Mouse (Mus musculus) hindbrain, embryonic 11.5 days (tissue): ENCODE results near the gene Ifit3b. TPM values are rescaled to one million over a fixed set of nuclear protein-coding genes. Genes with fewer than 3 reads are reported as not detected.
A peak's percentile ranks its signal among the peaks of the same experiment; 100 is the strongest.
"Not testable (repeated sequence)": the region's sequence is repeated elsewhere in the genome, so short reads cannot be mapped to it uniquely, and the experiment has no call there.

Experiments
- ATAC-seq: fragments of 200-750 bp; cut with Nextera tagmentation; 2 replicates; pipeline ENCODE4 v1.8.0; 2017; ENCODE audit warnings: mild to moderate bottlenecking, moderate TSS enrichment, moderate library complexity; ENCODE audit not compliant: low FRiP score
- DNase-seq: peaks from one replicate; pipeline ENCODE4 v3.0.0-alpha.2; 2015; ENCODE audit warnings: low spot score
- H3K27ac ChIP-seq: fragments of 300-500 bp; sonication (generic); 2 replicates; pipeline ENCODE4 v1.5.1; 2014; ENCODE audit warnings: mild to moderate bottlenecking, low read depth, low read length
- H3K27me3 ChIP-seq: fragments of 300-500 bp; sonication (generic); 2 replicates; pipeline ENCODE4 v1.6.1; 2014; ENCODE audit warnings: mild to moderate bottlenecking, low read length, moderate library complexity, mixed read lengths; ENCODE audit not compliant: control insufficient read depth, insufficient read depth
- H3K36me3 ChIP-seq: fragments of 300-500 bp; sonication (generic); 2 replicates; pipeline ENCODE4 v1.6.1; 2014; ENCODE audit warnings: mild to moderate bottlenecking, low read length, moderate library complexity, mixed read lengths; ENCODE audit not compliant: control insufficient read depth, insufficient read depth
- H3K4me1 ChIP-seq: fragments of 300-500 bp; sonication (generic); replicated peaks from 2 replicates; pipeline ENCODE4 v1.6.1; 2014; ENCODE audit warnings: low read length, mixed read lengths; ENCODE audit not compliant: control insufficient read depth, insufficient read depth
- H3K4me2 ChIP-seq: fragments of 300-500 bp; sonication (generic); replicated peaks from 2 replicates; pipeline ENCODE4 v1.6.1; 2014; ENCODE audit warnings: mild to moderate bottlenecking, low read depth, low read length
- H3K4me3 ChIP-seq: fragments of 300-500 bp; sonication (generic); 2 replicates; pipeline ENCODE4 v1.5.1; 2014; ENCODE audit warnings: low read depth, low read length
- H3K9ac ChIP-seq: fragments of 300-500 bp; sonication (generic); 2 replicates; pipeline ENCODE4 v1.6.1; 2014; ENCODE audit warnings: low read depth, low read length
- H3K9me3 ChIP-seq: fragments of 300-500 bp; sonication (generic); 2 replicates; pipeline ENCODE4 v1.6.1; 2016; ENCODE audit warnings: low read length; ENCODE audit not compliant: control insufficient read depth
- WGBS: fragments of 180-500 bp; shearing (Covaris S2); extraction: QIAGEN DNeasy Blood & Tissue Kit; methylation state at CpG from one replicate; pipeline ENCODE4 v1.1.7; 2014; 5-methylcytosine and 5-hydroxymethylcytosine counted together
- polyA plus RNA-seq: library from polyadenylated mRNA; unstranded; fragments of >200 nt; fragmentation: Nextera tagmentation; extraction: Ambion mirVana; gene quantifications from 2 replicates; pipeline ENCODE4 v1.2.1, GENCODE M21; 2014

Ifit3b gene
- polyA plus RNA-seq, 1 experiment from 2014 or later: not detected

GRCm38 (mm10) chr19:34627496-34627895, 19.7 kb downstream of the Ifit3b start:
- no peak overlapping the region for H3K9ac ChIP-seq
- no peak for DNase-seq
- no peaks in the 10 kb centered on the region for H3K9me3 ChIP-seq
- ATAC-seq: no peak
- no peaks in the 10 kb centered on the region for H3K4me1 ChIP-seq
- no peak overlapping the region for H3K4me3 ChIP-seq
- no peaks in the 10 kb centered on the region for H3K36me3 ChIP-seq
- 85% methylated on average over 2 of the region's 2 CpGs for WGBS
- no peak overlapping the region for H3K27ac ChIP-seq
- no peaks in the 10 kb centered on the region for H3K27me3 ChIP-seq
- no peak overlapping the region for H3K4me2 ChIP-seq

DNA sequence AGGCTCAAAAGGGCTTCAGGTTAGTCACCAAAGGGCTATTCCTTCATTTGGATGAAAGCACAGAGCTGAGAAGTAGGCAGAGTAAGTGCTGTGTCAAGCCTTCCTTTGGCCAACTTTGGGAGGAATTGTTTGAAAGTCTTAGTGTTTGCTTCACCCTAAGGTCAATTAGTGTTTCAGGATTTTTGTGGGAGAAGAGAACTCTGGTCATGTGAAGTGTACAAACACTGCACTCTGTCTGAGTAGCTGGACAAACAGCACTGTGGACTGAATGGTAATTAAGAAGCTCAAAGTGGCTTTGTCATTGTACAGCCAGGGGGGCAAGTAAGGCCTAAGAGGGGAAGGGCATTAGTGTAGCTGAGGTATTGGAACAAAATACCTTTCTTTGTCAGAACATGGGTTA, 23.7 kb downstream of the Ifit3b start:
- Histone ChIP-seq H3K4me3 (no peak overlapping the region), H3K4me1 (no peaks in the 10 kb centered on the region), H3K27ac (no peak overlapping the region), H3K9me3 (no peaks in the 10 kb centered on the region), H3K36me3 (no peaks in the 10 kb centered on the region), H3K4me2 (no peak overlapping the region), H3K27me3 (no peaks in the 10 kb centered on the region), H3K9ac (no peak overlapping the region)
- DNase-seq (no peak), ATAC-seq (no peak)

GRCm38 (mm10) chr19:34633484-34633883, 25.7 kb downstream of the Ifit3b start:
- Histone ChIP-seq H3K9ac (no peak overlapping the region), H3K4me2 (no peak overlapping the region), H3K4me3 (no peak overlapping the region), H3K9me3 (no peaks in the 10 kb centered on the region), H3K4me1 (no peaks in the 10 kb centered on the region), H3K27me3 (no peaks in the 10 kb centered on the region), H3K36me3 (no peaks in the 10 kb centered on the region), H3K27ac (no peak overlapping the region)
- ATAC-seq (no peak), DNase-seq (no peak)
- 84% methylated on average over 2 of the region's 2 CpGs for WGBS

DNA sequence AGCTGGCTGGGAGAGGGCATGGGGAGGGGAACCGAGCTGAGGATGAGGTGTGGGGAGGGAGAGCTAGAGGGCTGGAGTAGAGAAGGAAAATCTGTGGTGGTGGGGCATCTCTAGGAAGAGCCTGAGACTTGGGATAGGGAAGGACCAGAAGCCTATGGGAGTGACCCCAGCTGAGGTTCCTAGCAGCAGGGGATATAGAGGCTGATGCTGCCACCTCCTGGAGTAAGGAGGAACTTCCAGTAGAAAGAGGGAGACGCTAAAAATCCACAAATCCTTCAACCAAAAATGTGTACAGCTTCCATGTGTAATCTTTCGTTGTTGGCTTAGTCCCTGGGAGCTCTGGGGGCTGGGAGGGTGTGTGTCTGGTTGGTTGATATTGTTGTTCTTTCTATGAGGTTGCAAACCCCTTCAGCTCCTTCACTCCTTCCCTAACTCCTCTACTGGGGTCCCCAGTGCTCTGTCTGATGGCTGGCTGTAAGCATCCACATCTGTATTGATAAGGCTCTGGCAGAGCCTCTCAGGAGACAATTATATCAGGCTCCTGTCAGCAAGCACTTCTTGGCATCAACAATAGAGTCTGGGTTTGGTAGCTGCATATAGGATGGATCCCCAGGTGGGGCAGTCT, 29.3 kb downstream of the Ifit3b start:
- Histone ChIP-seq H3K4me3 (no peak overlapping the region), H3K4me1 (no peaks in the 10 kb centered on the region), H3K36me3 (no peaks in the 10 kb centered on the region), H3K9ac (no peak overlapping the region), H3K27me3 (no peaks in the 10 kb centered on the region), H3K9me3 (no peaks in the 10 kb centered on the region), H3K27ac (no peak overlapping the region), H3K4me2 (no peak overlapping the region)
- 14% methylated on average over 3 of the region's 3 CpGs for WGBS
- DNase-seq: peak; percentile 64
- ATAC-seq: peak; percentile 71

DNA sequence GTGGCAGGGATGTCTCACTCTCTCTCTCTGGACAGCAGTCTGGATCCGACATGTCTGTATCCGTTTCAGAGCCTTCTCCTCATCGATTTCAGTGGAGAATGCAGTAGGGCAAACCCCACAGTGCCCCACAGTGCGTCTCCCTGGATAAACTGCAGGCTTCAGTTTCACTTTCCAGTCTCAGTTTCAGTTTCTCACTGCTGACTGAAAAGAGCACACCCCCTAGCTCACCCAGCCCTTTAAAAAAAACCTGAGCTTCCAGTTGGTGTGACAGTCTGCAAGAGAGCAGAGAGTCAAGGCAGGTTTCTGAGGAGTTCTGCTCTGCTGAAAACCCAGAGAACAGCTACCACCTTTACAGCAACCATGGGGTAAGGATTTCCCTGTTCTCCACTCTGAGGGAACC, 32.9 kb downstream of the Ifit3b start, which contains the start of the genes Ifit1bl2 and Ifit1:
TSS of gene Ifit1bl2 (minus strand) at position 121 of the 400 bp plus-strand sequence.
TSS of gene Ifit1 (plus strand) at position 249 of the 400 bp plus-strand sequence.
- no peak within 1 kb of the TSS for H3K4me3 ChIP-seq
- no peaks in the 10 kb centered on the region for H3K4me1 ChIP-seq
- no peak within 1 kb of the TSS for H3K4me2 ChIP-seq
- no peaks in the 10 kb centered on the region for H3K36me3 ChIP-seq
- DNase-seq: no peak
- 51% methylated on average over 4 of the region's 4 CpGs for WGBS
- ATAC-seq: no peak
- no peaks in the 10 kb centered on the region for H3K9me3 ChIP-seq
- H3K27ac ChIP-seq: no peak within 1 kb of the TSS
- no peaks in the 10 kb centered on the region for H3K27me3 ChIP-seq
- no peak within 1 kb of the TSS for H3K9ac ChIP-seq

DNA sequence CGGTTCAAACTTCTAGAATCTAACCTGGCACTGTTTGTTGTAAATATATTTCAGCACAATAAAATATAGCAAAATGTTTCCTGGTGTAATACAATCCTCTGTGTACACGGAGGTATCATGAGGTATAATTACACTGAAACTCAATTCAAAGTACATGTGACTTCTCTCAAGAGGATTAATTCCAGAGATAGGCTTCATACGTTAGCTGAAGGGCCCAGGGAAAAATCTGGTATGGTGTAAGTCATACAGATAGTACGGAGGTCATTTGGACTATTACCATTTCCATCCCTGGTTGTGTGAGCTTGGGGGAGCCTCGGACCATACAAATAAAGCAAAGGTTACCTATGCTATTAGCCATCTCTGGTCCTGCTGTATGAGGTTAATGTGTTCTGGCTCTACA, 34.8 kb downstream of the Ifit3b start:
- H3K27ac ChIP-seq: no peak overlapping the region
- no peak for DNase-seq
- H3K27me3 ChIP-seq: no peaks in the 10 kb centered on the region
- no peak overlapping the region for H3K4me2 ChIP-seq
- no peaks in the 10 kb centered on the region for H3K36me3 ChIP-seq
- WGBS: 89% methylated on average over 5 of the region's 5 CpGs
- H3K9me3 ChIP-seq: no peaks in the 10 kb centered on the region
- ATAC-seq: no peak
- no peak overlapping the region for H3K9ac ChIP-seq
- no peaks in the 10 kb centered on the region for H3K4me1 ChIP-seq
- no peak overlapping the region for H3K4me3 ChIP-seq

DNA sequence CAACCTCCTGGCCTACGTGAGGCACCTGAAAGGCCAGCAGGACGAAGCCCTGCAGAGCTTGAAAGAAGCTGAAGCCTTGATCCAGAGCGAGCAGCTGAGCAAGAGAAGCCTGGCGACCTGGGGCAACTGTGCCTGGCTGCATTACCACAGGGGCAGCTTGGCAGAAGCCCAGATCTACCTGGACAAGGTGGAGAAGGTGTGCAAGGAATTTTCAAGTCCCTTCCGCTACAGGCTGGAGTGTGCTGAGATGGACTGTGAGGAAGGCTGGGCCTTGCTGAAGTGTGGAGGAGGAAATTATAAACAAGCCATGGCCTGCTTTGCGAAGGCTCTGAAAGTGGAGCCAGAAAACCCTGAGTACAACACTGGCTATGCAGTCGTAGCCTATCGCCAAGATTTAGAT, 39.9 kb downstream of the Ifit3b start:
- not testable (repeated sequence) for H3K36me3 ChIP-seq, H3K4me1 ChIP-seq, H3K4me2 ChIP-seq, H3K27ac ChIP-seq, H3K4me3 ChIP-seq, H3K9ac ChIP-seq, DNase-seq, H3K9me3 ChIP-seq, H3K27me3 ChIP-seq, ATAC-seq
- 92% methylated on average over 7 of the region's 8 CpGs for WGBS

DNA sequence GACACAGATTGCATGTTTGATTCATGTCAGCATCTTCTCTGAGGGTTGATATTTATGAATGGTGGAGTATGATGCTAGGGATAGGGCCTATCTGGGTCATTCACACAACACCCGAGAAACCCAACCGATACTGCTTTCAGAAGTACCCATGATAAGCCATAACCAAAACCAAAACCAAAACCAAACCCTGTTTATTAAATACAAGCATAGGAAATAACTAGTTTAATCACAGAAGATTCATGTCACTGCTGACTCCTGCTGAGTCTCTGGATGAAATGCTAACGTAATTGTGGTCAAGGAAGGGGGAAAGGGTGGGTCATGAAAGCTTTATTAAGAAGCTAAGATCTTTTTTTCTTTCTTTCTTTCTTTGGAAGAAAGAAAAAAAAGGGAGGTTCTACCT, 42.5 kb downstream of the Ifit3b start:
- H3K4me2 ChIP-seq: no peak overlapping the region
- H3K27ac ChIP-seq: no peak overlapping the region
- whole genome bisulfite sequencing: 90% methylated on average over 3 of the region's 3 CpGs
- H3K9me3 ChIP-seq: no peaks in the 10 kb centered on the region
- H3K9ac ChIP-seq: no peak overlapping the region
- ATAC-seq: no peak
- DNase-seq: no peak
- no peak overlapping the region for H3K4me3 ChIP-seq
- H3K27me3 ChIP-seq: no peaks in the 10 kb centered on the region
- no peaks in the 10 kb centered on the region for H3K36me3 ChIP-seq
- no peaks in the 10 kb centered on the region for H3K4me1 ChIP-seq

GRCm38 (mm10) chr19:34650997-34651396, 43.2 kb downstream of the Ifit3b start:
- H3K9me3 ChIP-seq: no peaks in the 10 kb centered on the region
- H3K27ac ChIP-seq: no peak overlapping the region
- H3K4me2 ChIP-seq: no peak overlapping the region
- no peak overlapping the region for H3K4me3 ChIP-seq
- DNase-seq: no peak
- no peaks in the 10 kb centered on the region for H3K27me3 ChIP-seq
- H3K9ac ChIP-seq: no peak overlapping the region
- H3K36me3 ChIP-seq: no peaks in the 10 kb centered on the region
- ATAC-seq: no peak
- no peaks in the 10 kb centered on the region for H3K4me1 ChIP-seq
- 93% methylated on average over 6 of the region's 6 CpGs for WGBS
